Mouse (Mus musculus) cerebellum, adult 2 months (tissue): ENCODE measurements at regions not wholly inside any gene's neighbourhood (a gene's known extent, or its start where the extent isn't known, plus 50 kb on each side); places are given as distances from the start of the nearest gene placed in this dataset.

Experiments
- CTCF ChIP-seq: fragments of 200-500 bp; IDR thresholded peaks from 2 replicates; pipeline ENCODE4 v1.5.1; 2011; ENCODE audit warnings: low read depth, mild to moderate bottlenecking, control low read depth, low read length, moderate library complexity, borderline replicate concordance; ENCODE audit not compliant: insufficient read depth
- POLR2A ChIP-seq: fragments of 200-500 bp; IDR thresholded peaks from 2 replicates; pipeline ENCODE4 v1.6.1; 2011; ENCODE audit warnings: low read length, control low read depth, borderline replicate concordance; ENCODE audit not compliant: insufficient read depth

DNA sequence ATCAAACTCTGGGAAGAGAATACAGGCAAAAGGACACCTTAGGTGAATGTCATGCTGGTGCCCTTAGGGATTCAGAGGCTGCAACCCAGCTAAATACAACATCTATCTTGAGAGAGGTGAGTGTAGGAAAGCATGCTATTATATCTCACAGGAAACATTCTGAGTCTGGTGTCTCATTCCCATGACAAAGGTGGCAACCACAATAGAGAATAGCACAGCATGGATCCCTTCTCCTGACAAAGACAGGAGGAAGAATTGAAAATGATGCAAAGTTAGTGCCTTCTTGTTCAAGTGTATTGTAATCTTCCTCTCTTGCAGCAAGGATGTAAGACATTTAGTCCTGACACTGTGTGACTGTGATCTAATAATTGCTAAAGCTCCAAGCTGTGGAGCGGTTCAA lies 532.8 kb downstream of the Tfec start:
- TF ChIP-seq CTCF (no peak), POLR2A (no peak)
